Mouse (Mus musculus): ENCODE data around the gene Dnajc11. TPM values are rescaled to one million over a fixed set of nuclear protein-coding genes. Genes with fewer than 3 reads are reported as not detected.

Dnajc11 gene
- polyA plus RNA-seq, 1 experiment from 2014 or later = 73.6 TPM

- Histone ChIP-seq H3K36me3 (ENCODE audit: control insufficient read depth, insufficient read depth, low read length) (no peaks in the 10 kb centered on the region), H3K9ac (ENCODE audit: low read depth, low read length) (no peak overlapping the region), H3K4me3 (ENCODE audit: low read length) (no peak overlapping the region), H3K9me3 (ENCODE audit: control insufficient read depth, low read length) (no peaks in the 10 kb centered on the region), H3K27me3 (replicated peaks; ENCODE audit: control insufficient read depth, insufficient read depth, low read length) (0 out of 2 replicates have a peak, but pooled peaks cover 3% of the 10 kb centered on the region), H3K4me2 (ENCODE audit: low read depth, low read length) (no peak overlapping the region), H3K27ac (ENCODE audit: low read length) (no peak overlapping the region), H3K4me1 (ENCODE audit: control insufficient read depth, insufficient read depth, low read length) (0 out of 2 replicates have a peak, but pooled peaks cover 3% of the 10 kb centered on the region)
- ATAC-seq = no peak
- 79% methylated on average over 17 of the region's 17 CpGs for WGBS
These were observed 31.3 kb upstream of the Dnajc11 start for GRCm38 (mm10) chr4:151902046-151902688.

GRCm38 (mm10) chr4:151902689-151903241, 30.7 kb upstream of the Dnajc11 start:
- H3K4me2 ChIP-seq (ENCODE audit: low read depth, low read length) = no peak overlapping the region
- H3K4me3 ChIP-seq (ENCODE audit: low read length) = no peak overlapping the region
- 0 out of 2 replicates have a peak, but pooled peaks cover 3% of the 10 kb centered on the region for H3K27me3 ChIP-seq (replicated peaks; ENCODE audit: control insufficient read depth, insufficient read depth, low read length)
- ATAC-seq = peak; percentile 50; the same call in 1 of the 2 replicates
- H3K4me1 ChIP-seq (ENCODE audit: control insufficient read depth, insufficient read depth, low read length) = 0 out of 2 replicates have a peak, but pooled peaks cover 3% of the 10 kb centered on the region
- 45% methylated on average over 14 of the region's 14 CpGs for WGBS
- H3K9me3 ChIP-seq (ENCODE audit: control insufficient read depth, low read length) = no peaks in the 10 kb centered on the region
- H3K27ac ChIP-seq (ENCODE audit: low read length) = no peak overlapping the region
- H3K9ac ChIP-seq (ENCODE audit: low read depth, low read length) = no peak overlapping the region
- no peaks in the 10 kb centered on the region for H3K36me3 ChIP-seq (ENCODE audit: control insufficient read depth, insufficient read depth, low read length)

GRCm38 (mm10) chr4:151904098-151904497, 29.4 kb upstream of the Dnajc11 start:
- no peak overlapping the region for H3K4me3 ChIP-seq (ENCODE audit: low read length)
- no peaks in the 10 kb centered on the region for H3K9me3 ChIP-seq (ENCODE audit: control insufficient read depth, low read length)
- H3K27ac ChIP-seq (ENCODE audit: low read length) = no peak overlapping the region
- H3K4me1 ChIP-seq (ENCODE audit: control insufficient read depth, insufficient read depth, low read length) = 0 out of 2 replicates have a peak, but pooled peaks cover 3% of the 10 kb centered on the region
- WGBS = 51% methylated on average over 11 of the region's 11 CpGs
- no peak overlapping the region for H3K9ac ChIP-seq (ENCODE audit: low read depth, low read length)
- no peak for ATAC-seq
- H3K4me2 ChIP-seq (ENCODE audit: low read depth, low read length) = no peak overlapping the region
- H3K27me3 ChIP-seq (replicated peaks; ENCODE audit: control insufficient read depth, insufficient read depth, low read length) = 0 out of 2 replicates have a peak, but pooled peaks cover 3% of the 10 kb centered on the region
- no peaks in the 10 kb centered on the region for H3K36me3 ChIP-seq (ENCODE audit: control insufficient read depth, insufficient read depth, low read length)

DNA sequence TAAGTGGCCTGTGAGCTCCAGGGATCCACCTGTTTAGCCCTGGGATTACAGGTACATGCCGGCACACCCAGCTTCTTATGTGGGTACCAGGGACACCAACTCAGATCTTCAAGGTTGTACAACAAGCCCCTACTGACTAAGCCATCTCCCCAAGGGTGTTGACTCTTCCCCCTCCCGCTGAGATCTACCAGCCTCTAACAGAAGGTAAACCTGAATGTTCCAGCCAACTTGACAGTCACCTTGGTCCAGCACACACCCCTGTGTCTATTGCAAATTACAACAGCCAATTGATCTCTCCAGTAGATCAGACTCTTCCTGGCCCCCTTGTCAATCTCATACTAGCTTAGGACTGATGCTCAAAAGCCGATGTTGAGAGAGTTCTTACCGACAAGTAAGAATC, 27.9 kb upstream of the Dnajc11 start:
- H3K4me3 ChIP-seq (ENCODE audit: low read length) = no peak overlapping the region
- 72% methylated on average over 4 of the region's 4 CpGs for WGBS
- H3K27ac ChIP-seq (ENCODE audit: low read length) = no peak overlapping the region

DNA sequence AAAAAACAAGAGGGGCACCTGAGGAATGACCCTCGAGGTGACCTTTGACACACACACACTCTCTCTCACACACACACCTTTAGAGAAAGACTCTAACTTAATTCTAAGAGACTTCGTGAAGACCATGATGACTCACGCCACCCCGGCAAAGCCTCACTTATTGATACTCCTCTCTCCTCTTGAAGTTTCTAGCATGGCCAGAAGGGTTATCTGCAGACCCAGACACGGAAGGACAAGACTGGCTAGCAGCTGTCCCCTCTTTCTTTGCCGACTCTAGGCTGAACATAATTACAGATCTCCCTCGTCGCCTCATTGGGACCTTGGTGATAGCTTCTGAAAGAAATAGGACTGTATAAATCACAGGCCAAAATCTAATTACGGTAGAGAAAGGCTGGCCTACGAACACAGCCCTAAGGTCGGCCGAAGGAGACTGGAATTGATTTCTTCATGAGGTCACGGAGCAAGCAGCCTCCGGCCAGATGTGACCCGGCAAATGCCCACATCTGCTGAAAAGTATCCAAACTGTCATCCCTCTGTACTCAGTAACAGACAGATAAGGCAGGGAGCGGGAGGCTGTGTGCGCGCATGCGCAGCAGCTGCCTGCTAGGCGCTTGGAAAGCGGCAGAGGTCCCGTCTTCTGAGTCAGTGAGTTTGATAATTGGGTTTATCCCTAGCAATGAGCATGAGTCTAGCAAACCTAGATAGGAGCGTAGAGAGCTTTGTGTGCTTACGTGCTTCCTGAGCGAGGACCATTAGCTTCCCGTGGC, 25.7 kb upstream of the Dnajc11 start:
- 77% methylated on average over 26 of the region's 26 CpGs for WGBS
- no peak overlapping the region for H3K4me3 ChIP-seq (ENCODE audit: low read length)
- no peaks in the 10 kb centered on the region for H3K9me3 ChIP-seq (ENCODE audit: control insufficient read depth, low read length)
- 0 out of 2 replicates have a peak, but pooled peaks cover 3% of the 10 kb centered on the region for H3K27me3 ChIP-seq (replicated peaks; ENCODE audit: control insufficient read depth, insufficient read depth, low read length)
- no peak overlapping the region for H3K9ac ChIP-seq (ENCODE audit: low read depth, low read length)
- ATAC-seq = no peak
- H3K4me1 ChIP-seq (ENCODE audit: control insufficient read depth, insufficient read depth, low read length) = 0 out of 2 replicates have a peak, but pooled peaks cover 3% of the 10 kb centered on the region
- H3K4me2 ChIP-seq (ENCODE audit: low read depth, low read length) = no peak overlapping the region
- H3K27ac ChIP-seq (ENCODE audit: low read length) = no peak overlapping the region
- H3K36me3 ChIP-seq (ENCODE audit: control insufficient read depth, insufficient read depth, low read length) = no peaks in the 10 kb centered on the region

More for the DNA sequence above, 27.9 kb upstream of the Dnajc11 start:
- Histone ChIP-seq H3K4me2 (ENCODE audit: low read depth, low read length) (no peak overlapping the region), H3K36me3 (ENCODE audit: control insufficient read depth, insufficient read depth, low read length) (no peaks in the 10 kb centered on the region), H3K27me3 (replicated peaks; ENCODE audit: control insufficient read depth, insufficient read depth, low read length) (0 out of 2 replicates have a peak, but pooled peaks cover 3% of the 10 kb centered on the region), H3K4me1 (ENCODE audit: control insufficient read depth, insufficient read depth, low read length) (0 out of 2 replicates have a peak, but pooled peaks cover 3% of the 10 kb centered on the region), H3K9me3 (ENCODE audit: control insufficient read depth, low read length) (no peaks in the 10 kb centered on the region), H3K9ac (ENCODE audit: low read depth, low read length) (no peak overlapping the region)
- ATAC-seq = no peak

- Histone ChIP-seq H3K36me3 (ENCODE audit: control insufficient read depth, insufficient read depth, low read length) (no peaks in the 10 kb centered on the region), H3K4me3 (ENCODE audit: low read length) (no peak overlapping the region), H3K4me1 (ENCODE audit: control insufficient read depth, insufficient read depth, low read length) (0 out of 2 replicates have a peak, but pooled peaks cover 3% of the 10 kb centered on the region), H3K27ac (ENCODE audit: low read length) (no peak overlapping the region), H3K4me2 (ENCODE audit: low read depth, low read length) (no peak overlapping the region), H3K27me3 (replicated peaks; ENCODE audit: control insufficient read depth, insufficient read depth, low read length) (0 out of 2 replicates have a peak, but pooled peaks cover 3% of the 10 kb centered on the region), H3K9ac (ENCODE audit: low read depth, low read length) (no peak overlapping the region), H3K9me3 (ENCODE audit: control insufficient read depth, low read length) (no peaks in the 10 kb centered on the region)
- no peak for ATAC-seq
- 72% methylated on average over 8 of the region's 8 CpGs for WGBS
These were observed 24.7 kb upstream of the Dnajc11 start for GRCm38 (mm10) chr4:151908809-151909208.

DNA sequence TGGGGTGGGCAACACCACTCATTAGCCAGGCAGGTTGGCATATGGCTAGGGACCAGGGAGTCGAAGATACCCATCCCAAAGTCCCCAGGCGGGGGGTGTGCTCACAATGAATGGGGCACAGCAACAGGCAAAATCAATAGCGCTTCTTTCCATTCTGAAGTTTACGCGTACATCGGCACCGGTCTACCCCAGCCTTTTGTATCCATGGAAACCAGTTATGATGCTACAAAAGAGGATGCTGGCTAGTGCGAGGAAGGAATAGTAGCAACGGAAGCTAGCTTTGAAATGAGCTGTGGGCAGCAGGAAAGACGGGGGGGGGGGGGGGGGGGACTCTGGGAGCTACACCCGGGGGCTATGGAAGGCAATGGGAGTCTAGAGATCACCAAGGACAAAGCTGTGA, 17.2 kb upstream of the Dnajc11 start:
- WGBS = 85% methylated on average over 11 of the region's 11 CpGs
- no peaks in the 10 kb centered on the region for H3K27me3 ChIP-seq (replicated peaks; ENCODE audit: control insufficient read depth, insufficient read depth, low read length)
- H3K36me3 ChIP-seq (ENCODE audit: control insufficient read depth, insufficient read depth, low read length) = no peaks in the 10 kb centered on the region
- no peak overlapping the region for H3K4me3 ChIP-seq (ENCODE audit: low read length)
- no peak overlapping the region for H3K4me2 ChIP-seq (ENCODE audit: low read depth, low read length)
- H3K27ac ChIP-seq (ENCODE audit: low read length) = no peak overlapping the region
- peaks cover 2% of the 10 kb centered on the region; the same call in 1 of the 2 replicates for H3K9me3 ChIP-seq (ENCODE audit: control insufficient read depth, low read length)
- ATAC-seq = no peak
- H3K4me1 ChIP-seq (ENCODE audit: control insufficient read depth, insufficient read depth, low read length) = no peaks in the 10 kb centered on the region
- no peak overlapping the region for H3K9ac ChIP-seq (ENCODE audit: low read depth, low read length)

DNA sequence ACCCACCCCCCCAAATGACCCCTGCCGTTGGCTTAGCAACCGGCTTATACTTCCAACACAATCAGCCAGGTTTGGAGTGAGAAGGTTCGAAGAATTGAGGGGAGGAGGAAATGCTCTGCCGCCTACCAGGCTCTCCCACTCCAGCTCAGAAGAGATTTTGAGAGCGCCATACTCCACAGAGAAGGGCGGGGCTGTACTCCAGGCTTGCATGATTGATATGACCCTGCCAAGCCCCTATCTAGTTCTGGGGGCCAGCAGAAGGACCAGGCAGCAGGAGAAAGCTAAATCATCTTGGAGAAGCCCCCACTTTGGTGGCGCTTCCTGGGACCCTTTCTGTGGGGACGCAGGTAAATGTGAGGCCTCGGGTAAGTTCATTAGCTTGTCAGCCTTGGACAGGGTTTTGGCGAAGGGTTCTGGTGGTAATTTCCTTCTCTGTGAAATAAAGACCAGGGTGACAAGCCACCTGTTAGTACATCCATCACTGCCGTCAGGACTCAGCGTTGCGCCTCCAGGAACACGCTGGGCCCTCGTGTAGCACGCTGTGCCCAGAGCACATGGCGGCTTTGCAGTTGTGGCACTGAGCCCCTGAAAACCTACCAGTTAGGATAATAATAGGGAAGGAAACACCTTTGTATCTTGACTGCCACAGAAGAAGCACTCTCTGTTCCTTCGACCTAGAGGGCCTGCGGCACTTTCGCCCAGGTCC, 14.2 kb upstream of the Dnajc11 start:
- Histone ChIP-seq H3K9me3 (ENCODE audit: control insufficient read depth, low read length) (peaks cover 3% of the 10 kb centered on the region; the same call in 1 of the 2 replicates), H3K4me2 (ENCODE audit: low read depth, low read length) (no peak overlapping the region), H3K27ac (ENCODE audit: low read length) (no peak overlapping the region), H3K4me1 (ENCODE audit: control insufficient read depth, insufficient read depth, low read length) (no peaks in the 10 kb centered on the region), H3K4me3 (ENCODE audit: low read length) (no peak overlapping the region), H3K27me3 (replicated peaks; ENCODE audit: control insufficient read depth, insufficient read depth, low read length) (no peaks in the 10 kb centered on the region), H3K36me3 (ENCODE audit: control insufficient read depth, insufficient read depth, low read length) (no peaks in the 10 kb centered on the region), H3K9ac (ENCODE audit: low read depth, low read length) (no peak overlapping the region)
- WGBS = 70% methylated on average over 20 of the region's 20 CpGs
- no peak for ATAC-seq
